Mouse (Mus musculus): ENCODE measurements around the gene Mxd3. TPM values are rescaled to one million over a fixed set of nuclear protein-coding genes. Genes with fewer than 3 reads are reported as not detected.

Mxd3 gene
- polyA plus RNA-seq, 1 experiment from 2014 or later = 3.1 TPM

DNA sequence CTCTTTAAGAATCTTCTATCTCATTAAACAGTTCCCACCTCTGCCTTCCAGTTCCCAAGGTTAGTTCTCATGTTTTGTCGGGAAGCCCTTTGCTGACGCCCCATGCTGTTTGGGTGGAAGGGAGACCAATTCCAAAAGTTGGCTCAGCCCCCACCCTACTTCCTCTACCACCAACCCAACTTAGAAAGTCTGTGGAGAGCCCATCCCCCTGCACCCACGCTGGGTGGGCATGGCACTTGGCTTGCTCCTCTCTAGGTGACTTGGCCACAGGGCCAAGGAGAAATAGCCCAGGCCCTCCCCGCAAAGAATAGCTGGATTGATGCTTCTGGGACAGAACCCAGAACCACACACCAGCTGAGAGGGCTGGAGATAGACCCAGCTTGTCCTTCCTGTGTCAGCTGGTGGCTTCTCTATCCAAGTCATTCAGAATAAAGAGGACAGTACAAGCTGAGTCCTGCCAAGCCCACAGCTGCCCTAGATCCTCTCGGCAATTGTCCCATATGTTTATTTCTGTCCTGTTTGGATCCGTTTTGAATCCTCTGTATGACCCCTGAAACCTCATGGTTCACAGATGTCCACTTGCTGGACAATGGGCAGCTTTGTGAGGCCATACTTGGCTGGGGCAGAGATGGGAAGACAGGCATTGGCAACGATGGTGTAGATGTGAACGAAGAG is 41.5 kb upstream of the Mxd3 start:
- no peaks in the 10 kb centered on the region for H3K9me3 ChIP-seq (ENCODE audit: low read length)
- no peak for TF ChIP-seq EP300 (IDR thresholded peaks at IDR 0.05)
- no peak for TF ChIP-seq CTCF (IDR thresholded peaks at IDR 0.05)
- no peaks in the 10 kb centered on the region for H3K36me3 ChIP-seq (ENCODE audit: insufficient read depth, low read length)
- H3K27me3 ChIP-seq (replicated peaks; ENCODE audit: insufficient read depth, low read length) = no peaks in the 10 kb centered on the region
- no peak overlapping the region for H3K4me3 ChIP-seq (ENCODE audit: low read depth, low read length)
- no peak overlapping the region for H3K9ac ChIP-seq (replicated peaks; ENCODE audit: low read depth)
- no peak overlapping the region for H3K4me2 ChIP-seq (replicated peaks; ENCODE audit: low read depth, low read length)
- ATAC-seq (peak; percentile 13; the same call in 1 of the 2 replicates), DNase-seq (ENCODE audit: low spot score) (no peak)
- no peak overlapping the region for H3K27ac ChIP-seq (ENCODE audit: low read length)
- 59% methylated on average over 8 of the region's 8 CpGs for WGBS
- H3K4me1 ChIP-seq (ENCODE audit: insufficient read depth, low read depth, low read length) = no peaks in the 10 kb centered on the region; the same call in 1 of the 2 replicates

GRCm38 (mm10) chr13:55370234-55370633 is 40.6 kb upstream of the Mxd3 start:
- 0 out of 2 replicates have a peak overlapping the region, but pooled peaks have one; percentile 36 for H3K4me2 ChIP-seq (replicated peaks; ENCODE audit: low read depth, low read length)
- peak; percentile 68 for ATAC-seq
- no peaks in the 10 kb centered on the region for H3K27me3 ChIP-seq (replicated peaks; ENCODE audit: insufficient read depth, low read length)
- no peak for DNase-seq (ENCODE audit: low spot score)
- 26% methylated on average over 3 of the region's 3 CpGs for WGBS
- no peaks in the 10 kb centered on the region for H3K9me3 ChIP-seq (ENCODE audit: low read length)
- H3K4me3 ChIP-seq (ENCODE audit: low read depth, low read length) = peak overlapping the region; percentile 12; the same call in 1 of the 2 replicates
- 0 out of 2 replicates have a peak, but pooled peaks have one; percentile 3 for TF ChIP-seq EP300 (IDR thresholded peaks at IDR 0.05)
- TF ChIP-seq CTCF (IDR thresholded peaks at IDR 0.05) = no peak
- no peak overlapping the region for H3K9ac ChIP-seq (replicated peaks; ENCODE audit: low read depth)
- peak overlapping the region; percentile 14; the same call in 1 of the 2 replicates for H3K27ac ChIP-seq (ENCODE audit: low read length)
- H3K36me3 ChIP-seq (ENCODE audit: insufficient read depth, low read length) = no peaks in the 10 kb centered on the region
- H3K4me1 ChIP-seq (ENCODE audit: insufficient read depth, low read depth, low read length) = no peaks in the 10 kb centered on the region; the same call in 1 of the 2 replicates

DNA sequence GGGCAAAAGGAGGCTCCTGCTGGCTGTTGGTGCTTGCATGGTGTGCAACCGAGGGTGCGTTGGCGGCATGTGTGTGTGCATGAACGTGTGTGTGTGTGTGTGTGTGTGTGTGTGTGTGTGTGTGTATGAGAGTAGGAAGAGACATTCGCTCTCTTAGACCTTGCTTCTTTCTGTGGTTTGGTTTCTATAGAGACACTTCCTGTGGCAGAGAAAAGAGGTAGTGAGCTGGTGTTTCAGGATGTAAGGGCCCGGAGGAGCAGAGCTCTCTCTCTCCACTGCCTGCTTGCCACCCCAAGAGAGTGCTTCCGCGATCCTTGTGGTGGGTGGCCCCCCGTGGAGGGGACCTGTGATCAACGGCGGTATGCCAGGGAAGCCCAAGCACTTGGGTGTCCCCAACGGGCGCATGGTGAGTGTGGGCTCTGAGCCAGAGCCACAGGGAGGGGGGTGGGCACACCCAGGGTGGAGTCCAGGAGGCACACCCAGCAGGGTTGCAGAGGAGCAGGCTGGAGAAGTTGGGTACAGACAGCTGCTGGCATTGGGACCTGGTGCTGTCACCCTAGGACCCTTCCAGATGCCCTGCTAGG is 40.0 kb upstream of the Mxd3 start, which contains the start of gene Rgs14:
Rgs14 (plus strand) TSS at position 202 of the 584 bp plus-strand sequence.
- 18% methylated on average over 10 of the region's 13 CpGs for WGBS
- Histone ChIP-seq H3K36me3 (ENCODE audit: insufficient read depth, low read length) (no peaks in the 10 kb centered on the region), H3K27me3 (replicated peaks; ENCODE audit: insufficient read depth, low read length) (no peaks in the 10 kb centered on the region), H3K27ac (ENCODE audit: low read length) (peak within 1 kb of the TSS; percentile 38; the same call in 1 of the 2 replicates), H3K9me3 (ENCODE audit: low read length) (no peaks in the 10 kb centered on the region), H3K4me3 (ENCODE audit: low read depth, low read length) (peak within 1 kb of the TSS; percentile 12; the same call in 1 of the 2 replicates), H3K9ac (replicated peaks; ENCODE audit: low read depth) (no peak within 1 kb of the TSS), H3K4me1 (ENCODE audit: insufficient read depth, low read depth, low read length) (no peaks in the 10 kb centered on the region; the same call in 1 of the 2 replicates), H3K4me2 (replicated peaks; ENCODE audit: low read depth, low read length) (peak within 1 kb of the TSS; percentile 36; the same call in 1 of the 2 replicates)
- ATAC-seq (peak; percentile 73), DNase-seq (ENCODE audit: low spot score) (peak; percentile 50)
- no peak for TF ChIP-seq EP300 (IDR thresholded peaks at IDR 0.05)

GRCm38 (mm10) chr13:55368401-55368800 is 38.8 kb upstream of the Mxd3 start:
- Histone ChIP-seq H3K4me3 (ENCODE audit: low read depth, low read length) (no peak overlapping the region), H3K4me1 (ENCODE audit: insufficient read depth, low read depth, low read length) (no peaks in the 10 kb centered on the region; the same call in 1 of the 2 replicates), H3K4me2 (replicated peaks; ENCODE audit: low read depth, low read length) (no peak overlapping the region), H3K27ac (ENCODE audit: low read length) (no peak overlapping the region), H3K9me3 (ENCODE audit: low read length) (no peaks in the 10 kb centered on the region), H3K36me3 (ENCODE audit: insufficient read depth, low read length) (no peaks in the 10 kb centered on the region), H3K27me3 (replicated peaks; ENCODE audit: insufficient read depth, low read length) (no peaks in the 10 kb centered on the region), H3K9ac (replicated peaks; ENCODE audit: low read depth) (no peak overlapping the region)
- 68% methylated on average over 7 of the region's 7 CpGs for WGBS
- DNase-seq (ENCODE audit: low spot score) (no peak), ATAC-seq (no peak)
- no peak for TF ChIP-seq EP300 (IDR thresholded peaks at IDR 0.05)
- no peak for TF ChIP-seq CTCF (IDR thresholded peaks at IDR 0.05)

DNA sequence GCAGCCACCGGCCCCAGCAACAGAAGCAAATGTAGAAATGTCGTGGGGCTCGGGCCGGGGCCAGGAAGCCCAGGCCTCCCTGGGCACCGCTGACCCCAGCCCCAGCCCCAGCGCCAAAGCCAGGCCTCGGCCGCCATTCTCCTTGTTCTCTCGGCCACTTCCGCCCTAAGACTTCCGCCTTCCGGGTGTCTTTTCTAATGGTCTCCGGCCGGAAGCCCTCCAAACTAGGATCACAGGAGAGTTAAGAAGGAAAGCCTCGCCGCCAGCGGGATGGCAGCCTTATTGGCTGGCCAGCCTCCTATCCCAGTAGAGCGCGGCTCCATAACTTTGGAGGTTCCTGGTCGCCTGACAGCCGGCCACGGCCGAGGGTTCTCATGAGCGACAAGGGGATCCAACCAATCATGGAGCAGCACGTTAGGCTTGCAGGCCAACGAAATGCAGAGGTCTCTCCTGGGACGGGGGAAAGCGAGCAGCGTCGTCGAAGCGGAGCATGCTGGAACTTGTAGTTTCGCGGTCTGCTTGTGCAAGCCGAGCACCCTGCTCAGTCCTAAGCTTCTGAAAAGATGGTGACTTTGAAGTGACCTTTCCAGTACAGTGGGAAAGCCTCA is 32.9 kb upstream of the Mxd3 start, which contains the start of gene Lman2:
Lman2 (minus strand) TSS at position 331 of the 608 bp plus-strand sequence.
- ATAC-seq = peak; percentile 99
- 1% methylated on average over 35 of the region's 35 CpGs for WGBS
- Histone ChIP-seq H3K27me3 (replicated peaks; ENCODE audit: insufficient read depth, low read length) (no peaks in the 10 kb centered on the region), H3K36me3 (ENCODE audit: insufficient read depth, low read length) (peaks cover 5% of the 10 kb centered on the region; the same call in 1 of the 2 replicates), H3K9ac (replicated peaks; ENCODE audit: low read depth) (peak within 1 kb of the TSS; percentile 96), H3K4me3 (ENCODE audit: low read depth, low read length) (peak within 1 kb of the TSS; percentile 92), H3K9me3 (ENCODE audit: low read length) (no peaks in the 10 kb centered on the region), H3K27ac (ENCODE audit: low read length) (peak within 1 kb of the TSS; percentile 95), H3K4me2 (replicated peaks; ENCODE audit: low read depth, low read length) (peak within 1 kb of the TSS; percentile 84), H3K4me1 (ENCODE audit: insufficient read depth, low read depth, low read length) (peaks cover 3% of the 10 kb centered on the region; the same call in 1 of the 2 replicates)
- TF ChIP-seq EP300 (IDR thresholded peaks at IDR 0.05) = no peak
- TF ChIP-seq CTCF (IDR thresholded peaks at IDR 0.05) = no peak
- peak; percentile 100 for DNase-seq (ENCODE audit: low spot score)

DNA sequence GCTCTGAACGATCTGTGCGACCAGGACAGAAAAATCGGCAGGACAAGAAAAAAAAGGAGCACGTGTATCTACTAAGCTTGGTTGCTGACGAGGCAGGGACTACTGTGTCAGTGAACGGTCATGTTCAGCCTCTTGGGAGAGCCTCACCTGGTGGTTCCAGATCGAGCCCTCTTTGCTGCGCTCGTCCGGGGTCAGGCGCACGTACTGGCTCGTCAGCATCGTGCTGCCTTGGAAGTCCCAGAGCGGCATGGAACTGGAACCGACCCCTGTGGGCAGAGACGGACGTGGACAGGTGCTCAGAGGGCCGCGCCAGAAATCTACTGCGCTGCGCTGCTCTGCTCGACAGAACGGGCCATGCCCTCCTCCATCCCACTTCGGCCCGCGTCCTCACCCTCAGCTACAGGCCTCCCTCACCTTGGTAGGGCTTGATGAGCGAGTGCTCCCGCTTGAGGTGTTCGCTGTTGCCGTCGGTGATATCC is 32.4 kb upstream of the Mxd3 start:
- WGBS = under 1% methylated on average over 32 of the region's 32 CpGs
- Histone ChIP-seq H3K36me3 (ENCODE audit: insufficient read depth, low read length) (peaks cover 5% of the 10 kb centered on the region; the same call in 1 of the 2 replicates), H3K9ac (replicated peaks; ENCODE audit: low read depth) (peak overlapping the region; percentile 96), H3K4me3 (ENCODE audit: low read depth, low read length) (peak overlapping the region; percentile 92), H3K9me3 (ENCODE audit: low read length) (no peaks in the 10 kb centered on the region), H3K4me2 (replicated peaks; ENCODE audit: low read depth, low read length) (peak overlapping the region; percentile 84), H3K4me1 (ENCODE audit: insufficient read depth, low read depth, low read length) (peaks cover 3% of the 10 kb centered on the region; the same call in 1 of the 2 replicates), H3K27ac (ENCODE audit: low read length) (peak overlapping the region; percentile 95), H3K27me3 (replicated peaks; ENCODE audit: insufficient read depth, low read length) (no peaks in the 10 kb centered on the region)
- DNase-seq (ENCODE audit: low spot score) (peak; percentile 30), ATAC-seq (peak; percentile 22)
- TF ChIP-seq CTCF (IDR thresholded peaks at IDR 0.05) (no peak), EP300 (IDR thresholded peaks at IDR 0.05) (no peak)

Measured in lung, postnatal 0 days (tissue).